Mouse (Mus musculus): ENCODE measurements at regions not wholly inside any gene's neighbourhood (a gene's known extent, or its start where the extent isn't known, plus 50 kb on each side); places are given as distances from the start of the nearest gene placed in this dataset.

- Histone ChIP-seq H3K9me3 (ENCODE audit: low read depth, low read length) (no peaks in the 10 kb centered on the region), H3K36me3 (ENCODE audit: insufficient read depth) (no peaks in the 10 kb centered on the region), H3K4me2 (no peak overlapping the region), H3K27me3 (ENCODE audit: insufficient read depth, low read length) (no peaks in the 10 kb centered on the region), H3K4me1 (ENCODE audit: insufficient read depth) (no peaks in the 10 kb centered on the region), H3K27ac (ENCODE audit: low read depth) (no peak overlapping the region), H3K9ac (no peak overlapping the region), H3K4me3 (ENCODE audit: low read depth, low read length) (no peak overlapping the region)
- DNase-seq (no peak), ATAC-seq (ENCODE audit: insufficient read depth) (no peak)
- 74% methylated on average over 6 of the region's 6 CpGs for WGBS
- no peak for TF ChIP-seq CTCF (IDR thresholded peaks at IDR 0.05; ENCODE audit: low read depth)
Measured at GRCm38 (mm10) chr16:12931111-12931510, 178.4 kb upstream of the Ercc4 start.

GRCm38 (mm10) chr16:12932959-12933358 lies 176.5 kb upstream of the Ercc4 start:
- WGBS, result 86% methylated on average over 3 of the region's 3 CpGs
- no peak overlapping the region for H3K9ac ChIP-seq
- no peaks in the 10 kb centered on the region for H3K4me1 ChIP-seq (ENCODE audit: insufficient read depth)
- no peak for TF ChIP-seq CTCF (IDR thresholded peaks at IDR 0.05; ENCODE audit: low read depth)
- no peaks in the 10 kb centered on the region for H3K27me3 ChIP-seq (ENCODE audit: insufficient read depth, low read length)
- no peak for ATAC-seq (ENCODE audit: insufficient read depth)
- H3K9me3 ChIP-seq (ENCODE audit: low read depth, low read length), result no peaks in the 10 kb centered on the region
- DNase-seq, result no peak
- no peak overlapping the region for H3K27ac ChIP-seq (ENCODE audit: low read depth)
- no peak overlapping the region for H3K4me3 ChIP-seq (ENCODE audit: low read depth, low read length)
- no peak overlapping the region for H3K4me2 ChIP-seq
- no peaks in the 10 kb centered on the region for H3K36me3 ChIP-seq (ENCODE audit: insufficient read depth)

GRCm38 (mm10) chr16:12934586-12934985 lies 174.9 kb upstream of the Ercc4 start:
- H3K36me3 ChIP-seq (ENCODE audit: insufficient read depth), result no peaks in the 10 kb centered on the region
- no peaks in the 10 kb centered on the region for H3K9me3 ChIP-seq (ENCODE audit: low read depth, low read length)
- no peak for TF ChIP-seq CTCF (IDR thresholded peaks at IDR 0.05; ENCODE audit: low read depth)
- no peaks in the 10 kb centered on the region for H3K4me1 ChIP-seq (ENCODE audit: insufficient read depth)
- WGBS, result 62% methylated on average over 7 of the region's 7 CpGs
- no peak overlapping the region for H3K4me3 ChIP-seq (ENCODE audit: low read depth, low read length)
- no peak for ATAC-seq (ENCODE audit: insufficient read depth)
- no peaks in the 10 kb centered on the region for H3K27me3 ChIP-seq (ENCODE audit: insufficient read depth, low read length)
- H3K9ac ChIP-seq, result no peak overlapping the region
- DNase-seq, result no peak
- H3K27ac ChIP-seq (ENCODE audit: low read depth), result no peak overlapping the region
- H3K4me2 ChIP-seq, result no peak overlapping the region

- DNase-seq (no peak), ATAC-seq (ENCODE audit: insufficient read depth) (no peak)
- no peak for TF ChIP-seq CTCF (IDR thresholded peaks at IDR 0.05; ENCODE audit: low read depth)
- no peaks in the 10 kb centered on the region for H3K36me3 ChIP-seq (ENCODE audit: insufficient read depth)
- H3K27me3 ChIP-seq (ENCODE audit: insufficient read depth, low read length), result no peaks in the 10 kb centered on the region
- no peak overlapping the region for H3K9ac ChIP-seq
- WGBS, result 72% methylated on average over 2 of the region's 2 CpGs
- no peak overlapping the region for H3K4me3 ChIP-seq (ENCODE audit: low read depth, low read length)
- H3K4me1 ChIP-seq (ENCODE audit: insufficient read depth), result no peaks in the 10 kb centered on the region
- H3K9me3 ChIP-seq (ENCODE audit: low read depth, low read length), result no peaks in the 10 kb centered on the region
- no peak overlapping the region for H3K27ac ChIP-seq (ENCODE audit: low read depth)
- no peak overlapping the region for H3K4me2 ChIP-seq
Measured at GRCm38 (mm10) chr16:12935266-12935665, 174.2 kb upstream of the Ercc4 start.

GRCm38 (mm10) chr16:12936571-12936970 lies 172.9 kb upstream of the Ercc4 start:
- no peak for ATAC-seq (ENCODE audit: insufficient read depth)
- Histone ChIP-seq H3K9me3 (ENCODE audit: low read depth, low read length) (no peaks in the 10 kb centered on the region), H3K4me1 (ENCODE audit: insufficient read depth) (no peaks in the 10 kb centered on the region), H3K36me3 (ENCODE audit: insufficient read depth) (no peaks in the 10 kb centered on the region), H3K27me3 (ENCODE audit: insufficient read depth, low read length) (no peaks in the 10 kb centered on the region), H3K9ac (no peak overlapping the region), H3K4me2 (no peak overlapping the region), H3K27ac (ENCODE audit: low read depth) (no peak overlapping the region), H3K4me3 (ENCODE audit: low read depth, low read length) (no peak overlapping the region)
- DNase-seq, result no peak
- 78% methylated on average over 2 of the region's 2 CpGs for WGBS
- peak; percentile 34 for TF ChIP-seq CTCF (IDR thresholded peaks at IDR 0.05; ENCODE audit: low read depth)

GRCm38 (mm10) chr16:12938563-12938962 lies 170.9 kb upstream of the Ercc4 start:
- ATAC-seq (ENCODE audit: insufficient read depth) (no peak), DNase-seq (peak; percentile 7)
- no peak overlapping the region for H3K4me2 ChIP-seq
- 89% methylated on average over 2 of the region's 2 CpGs for WGBS
- H3K27ac ChIP-seq (ENCODE audit: low read depth), result no peak overlapping the region
- H3K9me3 ChIP-seq (ENCODE audit: low read depth, low read length), result no peaks in the 10 kb centered on the region
- TF ChIP-seq CTCF (IDR thresholded peaks at IDR 0.05; ENCODE audit: low read depth), result no peak; the same call in 1 of the 2 replicates
- H3K4me3 ChIP-seq (ENCODE audit: low read depth, low read length), result no peak overlapping the region
- H3K27me3 ChIP-seq (ENCODE audit: insufficient read depth, low read length), result no peaks in the 10 kb centered on the region
- no peaks in the 10 kb centered on the region for H3K4me1 ChIP-seq (ENCODE audit: insufficient read depth)
- no peak overlapping the region for H3K9ac ChIP-seq
- no peaks in the 10 kb centered on the region for H3K36me3 ChIP-seq (ENCODE audit: insufficient read depth)

GRCm38 (mm10) chr16:12951176-12951575 lies 158.3 kb upstream of the Ercc4 start:
- ATAC-seq (ENCODE audit: insufficient read depth), result no peak

GRCm38 (mm10) chr16:12954028-12954427 lies 155.5 kb upstream of the Ercc4 start:
- Histone ChIP-seq H3K4me1 (ENCODE audit: insufficient read depth) (no peaks in the 10 kb centered on the region), H3K4me3 (ENCODE audit: low read depth, low read length) (no peak overlapping the region), H3K9ac (no peak overlapping the region), H3K27me3 (ENCODE audit: insufficient read depth, low read length) (no peaks in the 10 kb centered on the region), H3K9me3 (ENCODE audit: low read depth, low read length) (no peaks in the 10 kb centered on the region), H3K36me3 (ENCODE audit: insufficient read depth) (no peaks in the 10 kb centered on the region), H3K27ac (ENCODE audit: low read depth) (no peak overlapping the region), H3K4me2 (no peak overlapping the region)
- ATAC-seq (ENCODE audit: insufficient read depth) (0 out of 2 replicates have a peak, but pooled peaks have one; percentile 28), DNase-seq (peak; percentile 35)
- WGBS, result 30% methylated on average over 8 of the region's 8 CpGs
- no peak for TF ChIP-seq CTCF (IDR thresholded peaks at IDR 0.05; ENCODE audit: low read depth)

More at GRCm38 (mm10) chr16:12951176-12951575, 158.3 kb upstream of the Ercc4 start:
- H3K4me3 ChIP-seq (ENCODE audit: low read depth, low read length), result no peak overlapping the region
- H3K27ac ChIP-seq (ENCODE audit: low read depth), result no peak overlapping the region
- no peak overlapping the region for H3K9ac ChIP-seq
- no peak for TF ChIP-seq CTCF (IDR thresholded peaks at IDR 0.05; ENCODE audit: low read depth)
- H3K4me2 ChIP-seq, result no peak overlapping the region
- H3K27me3 ChIP-seq (ENCODE audit: insufficient read depth, low read length), result no peaks in the 10 kb centered on the region
- no peaks in the 10 kb centered on the region for H3K4me1 ChIP-seq (ENCODE audit: insufficient read depth)
- WGBS, result 83% methylated on average over 5 of the region's 5 CpGs
- H3K36me3 ChIP-seq (ENCODE audit: insufficient read depth), result no peaks in the 10 kb centered on the region
- DNase-seq, result no peak
- no peaks in the 10 kb centered on the region for H3K9me3 ChIP-seq (ENCODE audit: low read depth, low read length)

Measured in lung, embryonic 14.5 days (tissue).